Mouse (Mus musculus) MEL (cell line): ENCODE measurements around the gene Iqsec1.

Experiments used
- CHD2 ChIP-seq: IDR thresholded peaks from 2 replicates; pipeline ENCODE4 v1.6.1; 2011; ENCODE audit warnings: low read length, improper control_type of control experiment
- CTCF ChIP-seq, 3 experiments: IDR thresholded peaks in 2 of 3; conservative IDR thresholded peaks in 1 of 3; 2 replicates each; pipeline ENCODE4 v1.5.1; 2011 to 2012; ENCODE audit warnings: low read length in 3 of 3, low read depth in 2 of 3, mild to moderate bottlenecking in 2 of 3, improper control_type of control experiment in 1 of 3, inconsistent platforms in 1 of 3, mixed read lengths in 1 of 3, moderate library complexity in 1 of 3; ENCODE audit not compliant: control insufficient read depth in 1 of 3, insufficient read depth in 1 of 3, poor library complexity in 1 of 3, severe bottlenecking in 1 of 3
- ELF1 ChIP-seq: IDR thresholded peaks from 2 replicates; pipeline ENCODE4 v1.6.1; 2014; ENCODE audit warnings: low read depth, mild to moderate bottlenecking, inconsistent platforms, low read length, improper control_type of control experiment, moderate library complexity
- MAFK ChIP-seq: IDR thresholded peaks from 2 replicates; pipeline ENCODE4 v1.6.1; 2011; ENCODE audit warnings: low read depth, mild to moderate bottlenecking, low read length, improper control_type of control experiment, borderline replicate concordance
- NELFE ChIP-seq: IDR thresholded peaks from 2 replicates; pipeline ENCODE4 v1.6.1; 2011; ENCODE audit warnings: low read depth, low read length, improper control_type of control experiment
- UBTF ChIP-seq: IDR thresholded peaks from 2 replicates; pipeline ENCODE4 v1.6.1; 2012; ENCODE audit warnings: low read depth, mild to moderate bottlenecking, inconsistent platforms, low read length, improper control_type of control experiment, moderate library complexity, borderline replicate concordance; ENCODE audit not compliant: insufficient read depth
- USF1 ChIP-seq: IDR thresholded peaks from 2 replicates; pipeline ENCODE4 v1.6.1; 2014; ENCODE audit warnings: low read depth, mild to moderate bottlenecking, inconsistent platforms, low read length, improper control_type of control experiment, moderate library complexity
- ZMIZ1 ChIP-seq: IDR thresholded peaks from 2 replicates; pipeline ENCODE4 v1.6.1; 2012; ENCODE audit warnings: low read depth, mild to moderate bottlenecking, inconsistent platforms, low read length, improper control_type of control experiment, moderate library complexity

DNA sequence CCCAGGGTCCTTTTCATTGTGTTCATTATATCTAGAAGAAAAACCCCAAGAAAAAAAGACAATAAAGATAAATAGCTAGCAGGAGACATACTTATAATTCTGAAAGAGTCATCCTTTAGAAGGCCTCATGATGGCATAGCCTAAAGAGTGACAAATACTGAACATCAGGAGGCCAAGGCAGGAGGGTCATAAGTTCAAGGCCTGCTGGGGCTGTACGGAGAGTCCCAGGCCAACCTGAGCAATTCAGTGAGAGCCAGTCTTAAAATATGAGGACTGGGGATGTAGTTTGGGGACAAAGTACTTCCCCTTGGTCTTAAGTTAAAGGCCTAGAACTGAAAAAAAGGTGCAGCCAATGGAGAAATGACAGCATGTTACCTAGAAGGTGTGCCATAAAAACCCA lies 301.7 kb downstream of the Iqsec1 start:
- no peak for TF ChIP-seq CTCF (IDR thresholded peaks at IDR 0.05 in 2 of 3, conservative IDR thresholded peaks at IDR 0.05 in 1 of 3; ENCODE audit: control insufficient read depth in 1 of 3, insufficient read depth in 1 of 3, low read depth in 2 of 3, low read length in 3 of 3, poor library complexity in 1 of 3, severe bottlenecking in 1 of 3)
- no peak for TF ChIP-seq NELFE
- TF ChIP-seq UBTF: no peak
- no peak for TF ChIP-seq CHD2
- no peak for TF ChIP-seq ZMIZ1
- TF ChIP-seq USF1: no peak
- TF ChIP-seq ELF1: no peak
- no peak for TF ChIP-seq MAFK
